Mouse (Mus musculus) E14TG2a.4 (cell line): ENCODE data around the gene Tor4a.

Experiments
- H3K27me3 ChIP-seq: 2 replicates; pipeline ENCODE4 v1.6.1; 2014; ENCODE audit warnings: low read length, control low read depth; ENCODE audit not compliant: insufficient read depth
- H3K36me3 ChIP-seq: 2 replicates; pipeline ENCODE4 v1.6.1; 2014; ENCODE audit warnings: low read length, control low read depth; ENCODE audit not compliant: insufficient read depth
- H3K4me1 ChIP-seq: replicated peaks from 2 replicates; pipeline ENCODE4 v1.6.1; 2014; ENCODE audit warnings: low read depth, low read length, control low read depth
- H3K4me3 ChIP-seq: replicated peaks from 2 replicates; pipeline ENCODE4 v1.5.1; 2014; ENCODE audit warnings: mild to moderate bottlenecking, low read length
- H3K9me3 ChIP-seq: 2 replicates; pipeline ENCODE4 v1.6.1; 2014; ENCODE audit warnings: low read length, control low read depth
- CTCF ChIP-seq: conservative IDR thresholded peaks from 2 replicates; pipeline ENCODE4 v1.5.1; 2014; ENCODE audit warnings: low read length
- NANOG ChIP-seq: IDR thresholded peaks from 2 replicates; pipeline ENCODE4 v1.6.1; 2014; ENCODE audit warnings: borderline replicate concordance, low read length, mixed read lengths
- POU5F1 ChIP-seq: IDR thresholded peaks from 2 replicates; pipeline ENCODE4 v1.6.1; 2014; ENCODE audit warnings: low read length, borderline replicate concordance

The Tor4a gene

DNA sequence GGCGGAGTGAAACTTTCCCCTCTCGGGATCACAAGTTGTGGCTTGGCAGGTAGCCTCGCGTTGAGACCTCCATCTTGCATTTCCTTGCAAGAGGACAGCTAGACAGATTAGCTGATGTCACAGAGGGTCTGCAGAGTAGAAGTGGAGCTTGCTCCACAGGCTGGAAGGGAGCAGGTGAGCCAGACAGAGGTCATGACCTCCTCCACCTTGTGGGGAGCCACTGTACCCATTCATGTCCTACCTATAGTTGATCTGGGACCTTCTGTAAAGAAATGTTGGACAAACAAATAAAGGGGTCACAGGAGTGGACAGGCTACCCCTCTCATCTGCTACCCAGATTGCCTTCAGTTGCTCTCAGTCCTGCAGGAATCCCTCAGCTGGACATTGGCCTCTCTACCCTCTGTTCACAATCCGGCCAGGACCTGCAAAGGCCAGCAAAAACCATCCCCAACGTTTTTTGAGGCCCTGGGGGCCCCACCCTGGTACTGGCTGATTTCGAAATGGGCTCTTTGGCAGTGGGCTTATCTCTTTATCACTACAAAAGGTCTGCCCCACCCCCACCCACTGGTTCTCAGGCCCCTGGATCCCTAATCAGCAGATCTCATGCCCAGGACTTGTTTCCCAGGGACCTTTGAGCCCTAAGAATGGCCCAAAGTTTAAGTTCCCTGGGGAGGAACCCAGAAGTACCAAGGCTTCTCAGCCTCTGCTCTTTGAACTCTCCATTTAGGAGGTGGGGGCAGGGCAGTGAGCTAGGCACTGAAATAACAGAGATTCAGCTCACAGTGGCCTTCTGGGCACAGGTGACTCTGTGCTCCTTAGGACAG is 21.6 kb downstream of the Tor4a start:
- Histone ChIP-seq H3K4me1 (peaks cover 50% of the 10 kb centered on the region), H3K27me3 (peaks cover 97% of the 10 kb centered on the region), H3K4me3 (no peak overlapping the region), H3K9me3 (no peaks in the 10 kb centered on the region), H3K36me3 (no peaks in the 10 kb centered on the region)
- TF ChIP-seq CTCF, result no peak
- TF ChIP-seq NANOG, result no peak
- TF ChIP-seq POU5F1, result no peak

DNA sequence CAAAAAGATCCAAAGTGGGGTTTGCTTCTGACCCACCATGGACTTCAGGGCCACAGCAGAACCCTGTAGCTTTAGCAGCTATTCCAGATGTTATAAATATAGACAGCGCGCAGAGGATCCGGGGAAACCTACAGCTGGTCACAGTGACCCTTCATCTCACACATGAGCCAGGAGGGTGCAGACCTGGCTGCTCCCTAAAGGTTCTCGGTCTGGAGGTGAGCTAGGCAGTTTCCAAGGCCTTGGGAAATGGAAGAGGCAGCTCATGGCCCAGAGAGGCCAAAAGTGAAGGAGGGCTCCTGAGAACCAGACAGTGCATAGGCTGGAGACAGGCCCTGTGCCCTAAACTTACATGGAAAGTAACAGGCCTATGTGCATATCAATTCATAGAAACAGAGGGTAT is 22.9 kb downstream of the Tor4a start:
- H3K9me3 ChIP-seq, result no peaks in the 10 kb centered on the region
- no peak for TF ChIP-seq CTCF
- no peak for TF ChIP-seq NANOG
- no peak for TF ChIP-seq POU5F1
- no peaks in the 10 kb centered on the region for H3K36me3 ChIP-seq
- H3K27me3 ChIP-seq, result peaks cover 95% of the 10 kb centered on the region
- H3K4me3 ChIP-seq, result no peak overlapping the region
- H3K4me1 ChIP-seq, result peaks cover 51% of the 10 kb centered on the region

- H3K27me3 ChIP-seq, result peaks cover 89% of the 10 kb centered on the region
- TF ChIP-seq POU5F1 (no peak), CTCF (no peak)
- H3K9me3 ChIP-seq, result no peaks in the 10 kb centered on the region
Observed at GRCm38 (mm10) chr2:25172629-25173028, 24.1 kb downstream of the Tor4a start.

DNA sequence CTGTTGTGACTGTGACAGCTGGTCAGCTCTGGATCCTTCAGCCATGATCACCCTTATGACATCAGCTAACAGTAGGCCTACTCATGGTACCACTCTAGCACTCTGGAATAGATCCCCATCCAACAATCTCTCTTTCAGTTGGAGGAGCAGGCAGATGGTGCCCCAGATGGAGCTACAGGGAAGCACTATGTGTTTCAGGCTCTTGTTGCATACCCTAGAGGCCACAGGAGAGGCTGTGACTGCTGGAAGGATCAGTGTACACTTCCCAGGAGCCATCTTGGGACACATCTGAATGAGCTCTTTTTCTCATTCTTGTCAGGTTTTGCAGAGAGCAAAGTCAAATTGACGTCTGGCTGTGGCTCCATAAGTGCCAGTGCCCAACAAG is 24.9 kb downstream of the Tor4a start:
- H3K4me1 ChIP-seq, result peaks cover 51% of the 10 kb centered on the region
- TF ChIP-seq POU5F1, result no peak
- no peak for TF ChIP-seq NANOG
- TF ChIP-seq CTCF, result no peak
- peaks cover 89% of the 10 kb centered on the region for H3K27me3 ChIP-seq
- no peaks in the 10 kb centered on the region for H3K36me3 ChIP-seq
- H3K9me3 ChIP-seq, result peaks cover 2% of the 10 kb centered on the region; the same call in 1 of the 2 replicates
- H3K4me3 ChIP-seq, result no peak overlapping the region

More at GRCm38 (mm10) chr2:25172629-25173028, 24.1 kb downstream of the Tor4a start:
- Histone ChIP-seq H3K4me1 (peaks cover 52% of the 10 kb centered on the region), H3K4me3 (no peak overlapping the region), H3K36me3 (no peaks in the 10 kb centered on the region)

DNA sequence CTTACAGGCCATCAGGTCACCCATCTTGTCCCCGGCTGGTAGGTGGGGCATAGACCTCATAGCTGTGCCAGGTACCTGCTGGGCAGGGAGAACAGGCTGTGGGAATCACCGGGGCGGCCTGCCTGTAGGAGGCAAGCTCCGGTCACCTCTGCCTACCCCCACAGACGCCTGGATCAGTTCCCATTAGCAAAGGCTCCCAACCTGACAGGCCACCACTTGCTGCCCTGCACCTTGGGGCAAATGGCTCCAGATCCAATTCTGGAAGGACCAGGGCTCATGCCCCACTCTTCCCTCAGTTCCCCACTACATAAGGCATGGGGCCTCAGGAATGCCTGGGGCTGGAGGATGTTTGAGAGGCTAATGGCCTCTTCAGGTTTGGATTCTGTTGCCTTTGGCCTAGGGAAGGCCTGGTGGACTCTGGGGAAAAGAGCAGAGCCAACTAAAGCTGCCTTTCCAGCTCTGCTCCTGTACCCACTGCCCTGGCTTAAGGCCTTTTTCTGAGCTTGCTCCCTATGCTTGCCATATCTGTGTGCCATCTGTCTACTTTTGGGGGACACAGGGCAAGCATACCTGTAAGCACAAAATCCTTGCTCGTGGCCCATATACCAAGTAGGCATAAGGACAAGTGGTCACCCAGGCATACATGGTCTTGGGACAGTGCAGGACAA is 25.5 kb downstream of the Tor4a start:
- H3K9me3 ChIP-seq, result peaks cover 2% of the 10 kb centered on the region; the same call in 1 of the 2 replicates
- peaks cover 51% of the 10 kb centered on the region for H3K4me1 ChIP-seq
- H3K4me3 ChIP-seq, result no peak overlapping the region
- TF ChIP-seq NANOG, result no peak
- no peak for TF ChIP-seq CTCF
- no peak for TF ChIP-seq POU5F1
- H3K27me3 ChIP-seq, result peaks cover 89% of the 10 kb centered on the region
- H3K36me3 ChIP-seq, result no peaks in the 10 kb centered on the region

DNA sequence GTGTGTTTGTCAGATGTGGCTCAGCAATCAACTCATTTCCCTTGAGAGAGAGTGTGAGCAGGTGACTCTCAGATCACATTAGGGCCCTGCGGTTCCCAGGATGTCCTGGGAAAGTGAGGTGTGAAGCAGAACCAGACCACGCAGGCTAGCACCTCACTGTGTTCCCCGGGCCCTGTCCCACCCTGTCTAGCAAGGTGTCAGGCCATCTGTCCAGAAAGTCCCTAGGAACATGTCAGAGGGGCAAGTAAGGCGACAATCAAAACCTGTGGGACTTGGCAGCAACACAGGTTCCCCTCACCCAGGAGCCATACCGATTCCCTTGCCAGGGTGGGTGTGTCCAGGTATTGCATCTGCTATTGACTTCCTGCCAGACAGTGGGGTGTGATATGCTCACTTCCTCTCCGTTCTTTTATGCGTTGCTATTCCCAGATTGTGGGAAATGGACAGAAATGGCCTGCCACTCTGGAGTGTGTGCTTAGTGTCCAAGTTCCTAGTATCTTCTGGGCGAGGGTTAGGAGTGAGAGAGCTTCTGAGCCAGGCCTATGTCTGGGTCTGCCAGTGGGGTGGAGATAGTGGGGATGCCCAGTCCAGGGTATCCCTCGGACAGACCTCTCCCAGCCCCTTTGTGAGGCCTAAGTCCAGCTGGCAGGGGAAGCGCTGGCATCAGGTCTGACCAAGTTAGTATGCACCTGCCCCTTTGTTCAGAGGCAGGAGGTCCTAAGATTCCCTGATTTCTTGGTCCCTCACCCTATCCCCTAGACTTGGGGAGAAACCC is 26.2 kb downstream of the Tor4a start:
- peaks cover 89% of the 10 kb centered on the region for H3K27me3 ChIP-seq
- H3K4me3 ChIP-seq, result no peak overlapping the region
- H3K36me3 ChIP-seq, result no peaks in the 10 kb centered on the region
- no peak for TF ChIP-seq CTCF
- no peak for TF ChIP-seq POU5F1
- TF ChIP-seq NANOG, result no peak
- H3K4me1 ChIP-seq, result peaks cover 49% of the 10 kb centered on the region
- peaks cover 2% of the 10 kb centered on the region; the same call in 1 of the 2 replicates for H3K9me3 ChIP-seq

DNA sequence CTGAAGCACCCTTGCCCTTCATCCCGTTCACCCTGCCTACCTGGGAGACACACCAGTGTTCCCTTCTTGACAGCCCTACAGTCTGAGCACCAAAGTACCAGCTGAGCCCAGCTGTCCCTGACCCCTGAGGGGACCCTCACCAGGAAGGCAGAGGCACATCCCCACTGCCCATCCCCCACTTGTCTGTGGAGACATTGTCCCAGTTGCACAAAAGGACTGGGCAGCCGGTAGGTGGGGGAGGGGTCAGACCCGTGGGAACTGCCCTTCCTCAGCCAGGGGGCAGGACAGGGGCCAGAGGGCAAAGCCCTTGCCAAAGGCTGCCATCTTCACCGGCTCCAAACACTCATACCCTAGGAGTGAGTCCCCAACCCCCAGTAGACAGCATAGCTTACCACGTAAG is 26.9 kb downstream of the Tor4a start:
- Histone ChIP-seq H3K9me3 (peaks cover 2% of the 10 kb centered on the region; the same call in 1 of the 2 replicates), H3K4me1 (peaks cover 43% of the 10 kb centered on the region), H3K4me3 (no peak overlapping the region; the same call in 1 of the 2 replicates), H3K36me3 (no peaks in the 10 kb centered on the region), H3K27me3 (peaks cover 89% of the 10 kb centered on the region)
- no peak for TF ChIP-seq POU5F1
- TF ChIP-seq NANOG, result no peak
- no peak for TF ChIP-seq CTCF

GRCm38 (mm10) chr2:25168665-25168978 is 28.1 kb downstream of the Tor4a start:
- no peaks in the 10 kb centered on the region for H3K36me3 ChIP-seq
- peaks cover 52% of the 10 kb centered on the region for H3K4me1 ChIP-seq
- peaks cover 89% of the 10 kb centered on the region for H3K27me3 ChIP-seq
- TF ChIP-seq NANOG (no peak), CTCF (no peak), POU5F1 (no peak)
- H3K9me3 ChIP-seq, result peaks cover 2% of the 10 kb centered on the region; the same call in 1 of the 2 replicates
- no peak overlapping the region for H3K4me3 ChIP-seq
